Mouse (Mus musculus) neural tube, embryonic 13.5 days (tissue): ENCODE data around the gene Htr1b. TPM values are rescaled to one million over a fixed set of nuclear protein-coding genes. Genes with fewer than 3 reads are reported as not detected.

Source experiments
- ATAC-seq: fragments of 200-750 bp; cut with Nextera tagmentation; 2 replicates; pipeline ENCODE4 v1.8.0; 2017; ENCODE audit warnings: low read depth, mild to moderate bottlenecking, moderate TSS enrichment, moderate library complexity
- H3K27ac ChIP-seq: fragments of 300-500 bp; sonication (generic); replicated peaks from 2 replicates; pipeline ENCODE4 v1.5.1; 2015; ENCODE audit warnings: moderate library complexity, mild to moderate bottlenecking, inconsistent platforms
- H3K27me3 ChIP-seq: fragments of 300-500 bp; sonication (generic); 2 replicates; pipeline ENCODE4 v1.6.1; 2015; ENCODE audit warnings: mild to moderate bottlenecking, inconsistent platforms
- H3K36me3 ChIP-seq: fragments of 300-500 bp; sonication (generic); 2 replicates; pipeline ENCODE4 v1.6.1; 2015; ENCODE audit warnings: mild to moderate bottlenecking, inconsistent platforms
- H3K4me1 ChIP-seq: fragments of 300-500 bp; sonication (generic); replicated peaks from 2 replicates; pipeline ENCODE4 v1.6.1; 2015; ENCODE audit warnings: inconsistent platforms
- H3K4me2 ChIP-seq: fragments of 300-500 bp; sonication (generic); 2 replicates; pipeline ENCODE4 v1.6.1; 2015; ENCODE audit warnings: inconsistent platforms, mild to moderate bottlenecking, moderate library complexity
- H3K4me3 ChIP-seq: fragments of 300-500 bp; sonication (generic); 2 replicates; pipeline ENCODE4 v1.5.1; 2015; ENCODE audit warnings: mild to moderate bottlenecking, inconsistent platforms
- H3K9ac ChIP-seq: fragments of 300-500 bp; sonication (generic); 2 replicates; pipeline ENCODE4 v1.6.1; 2015; ENCODE audit warnings: moderate library complexity, mild to moderate bottlenecking, inconsistent platforms
- H3K9me3 ChIP-seq: fragments of 300-500 bp; sonication (generic); 2 replicates; pipeline ENCODE4 v1.6.1; 2016; ENCODE audit warnings: inconsistent platforms
- WGBS: fragments of 180-500 bp; shearing (Covaris S2); methylation state at CpG from one replicate; pipeline ENCODE4 v1.1.7; 2015; 5-methylcytosine and 5-hydroxymethylcytosine counted together
- polyA plus RNA-seq: library from polyadenylated mRNA; unstranded; fragments of >200 nt; fragmentation: Nextera tagmentation; extraction: Ambion mirVana; gene quantifications from 2 replicates; pipeline ENCODE4 v1.2.1, GENCODE M21; 2015

Gene Htr1b
- 1.8 and 2.0 TPM in 2 replicates for polyA plus RNA-seq

- no peaks in the 10 kb centered on the region for H3K9me3 ChIP-seq
- H3K4me3 ChIP-seq, result peak within 1 kb of the TSS; percentile 79
- H3K4me1 ChIP-seq, result peaks cover 31% of the 10 kb centered on the region
- H3K9ac ChIP-seq, result peak within 1 kb of the TSS; percentile 79
- peaks cover 50% of the 10 kb centered on the region for H3K27me3 ChIP-seq
- no peak within 1 kb of the TSS for H3K27ac ChIP-seq
- peak; percentile 87 for ATAC-seq
- H3K4me2 ChIP-seq, result peak within 1 kb of the TSS; percentile 100
- no peaks in the 10 kb centered on the region for H3K36me3 ChIP-seq
- WGBS, result under 1% methylated on average over 26 of the region's 26 CpGs
Observed at GRCm38 (mm10) chr9:81633437-81633973, at the start of gene Htr1b. Gene Htr1b, minus strand, starts transcription at chr9:81633828.

- 93% methylated on average over 1 of the region's 1 CpGs for WGBS
Observed at GRCm38 (mm10) chr9:81676716-81677115, 43.1 kb upstream of the Htr1b start.

GRCm38 (mm10) chr9:81637486-81637885 is 3.9 kb upstream of the Htr1b start:
- Histone ChIP-seq H3K36me3 (no peaks in the 10 kb centered on the region), H3K4me2 (no peak overlapping the region), H3K9me3 (no peaks in the 10 kb centered on the region), H3K4me3 (no peak overlapping the region), H3K27me3 (peaks cover 31% of the 10 kb centered on the region), H3K4me1 (peaks cover 20% of the 10 kb centered on the region), H3K9ac (no peak overlapping the region), H3K27ac (no peak overlapping the region)
- WGBS, result 100% methylated on average over 1 of the region's 1 CpGs
- ATAC-seq, result no peak

More at GRCm38 (mm10) chr9:81676716-81677115, 43.1 kb upstream of the Htr1b start:
- 0 out of 2 replicates have a peak, but pooled peaks cover 8% of the 10 kb centered on the region for H3K9me3 ChIP-seq
- no peak overlapping the region for H3K4me3 ChIP-seq
- H3K4me2 ChIP-seq, result no peak overlapping the region
- H3K36me3 ChIP-seq, result no peaks in the 10 kb centered on the region
- H3K4me1 ChIP-seq, result no peaks in the 10 kb centered on the region
- H3K27ac ChIP-seq, result no peak overlapping the region
- no peaks in the 10 kb centered on the region for H3K27me3 ChIP-seq
- ATAC-seq, result no peak
- H3K9ac ChIP-seq, result no peak overlapping the region

GRCm38 (mm10) chr9:81635109-81635508 is 1.5 kb upstream of the Htr1b start:
- Histone ChIP-seq H3K27ac (no peak overlapping the region), H3K4me3 (no peak overlapping the region), H3K9ac (no peak overlapping the region), H3K36me3 (no peaks in the 10 kb centered on the region), H3K4me2 (peak overlapping the region; percentile 100), H3K27me3 (peaks cover 50% of the 10 kb centered on the region), H3K4me1 (peaks cover 31% of the 10 kb centered on the region), H3K9me3 (no peaks in the 10 kb centered on the region)
- WGBS, result 9% methylated on average over 8 of the region's 8 CpGs
- ATAC-seq, result no peak

- peaks cover 50% of the 10 kb centered on the region for H3K27me3 ChIP-seq
- peak overlapping the region; percentile 79; the same call in 1 of the 2 replicates for H3K9ac ChIP-seq
- ATAC-seq, result no peak
- H3K9me3 ChIP-seq, result no peaks in the 10 kb centered on the region
- peak overlapping the region; percentile 100 for H3K4me2 ChIP-seq
- H3K36me3 ChIP-seq, result no peaks in the 10 kb centered on the region
- peaks cover 31% of the 10 kb centered on the region for H3K4me1 ChIP-seq
- no peak overlapping the region for H3K27ac ChIP-seq
- peak overlapping the region; percentile 79 for H3K4me3 ChIP-seq
- WGBS, result 1% methylated on average over 10 of the region's 10 CpGs
Observed at GRCm38 (mm10) chr9:81634163-81634562, 535 bp upstream of the Htr1b start.

- Histone ChIP-seq H3K27me3 (peaks cover 50% of the 10 kb centered on the region), H3K9ac (peak overlapping the region; percentile 79), H3K4me2 (peak overlapping the region; percentile 100), H3K36me3 (no peaks in the 10 kb centered on the region), H3K27ac (no peak overlapping the region), H3K4me3 (peak overlapping the region; percentile 79), H3K9me3 (no peaks in the 10 kb centered on the region), H3K4me1 (peaks cover 31% of the 10 kb centered on the region)
- WGBS, result 0% methylated on average over 47 of the region's 47 CpGs
- ATAC-seq, result peak; percentile 73
Observed at GRCm38 (mm10) chr9:81632736-81633436, 742 bp downstream of the Htr1b start.

GRCm38 (mm10) chr9:81632191-81632735 is 1.4 kb downstream of the Htr1b start:
- Histone ChIP-seq H3K4me3 (peak overlapping the region; percentile 79), H3K4me2 (peak overlapping the region; percentile 100), H3K4me1 (peaks cover 31% of the 10 kb centered on the region), H3K9me3 (no peaks in the 10 kb centered on the region), H3K27ac (no peak overlapping the region), H3K9ac (peak overlapping the region; percentile 79), H3K27me3 (peaks cover 52% of the 10 kb centered on the region), H3K36me3 (no peaks in the 10 kb centered on the region)
- under 1% methylated on average over 31 of the region's 31 CpGs for WGBS
- peak; percentile 30 for ATAC-seq

GRCm38 (mm10) chr9:81631581-81632091 is 2.0 kb downstream of the Htr1b start:
- no peak for ATAC-seq
- peak overlapping the region; percentile 79 for H3K9ac ChIP-seq
- peaks cover 53% of the 10 kb centered on the region for H3K27me3 ChIP-seq
- 3% methylated on average over 27 of the region's 27 CpGs for WGBS
- H3K36me3 ChIP-seq, result no peaks in the 10 kb centered on the region
- peak overlapping the region; percentile 79 for H3K4me3 ChIP-seq
- H3K27ac ChIP-seq, result no peak overlapping the region
- H3K4me1 ChIP-seq, result peaks cover 31% of the 10 kb centered on the region
- H3K9me3 ChIP-seq, result no peaks in the 10 kb centered on the region
- H3K4me2 ChIP-seq, result peak overlapping the region; percentile 100

GRCm38 (mm10) chr9:81626899-81627606 is 6.6 kb downstream of the Htr1b start:
- ATAC-seq, result peak; percentile 50; the same call in 1 of the 2 replicates
- Histone ChIP-seq H3K27ac (no peak overlapping the region), H3K36me3 (no peaks in the 10 kb centered on the region), H3K4me3 (no peak overlapping the region), H3K4me2 (no peak overlapping the region), H3K9me3 (no peaks in the 10 kb centered on the region), H3K4me1 (peaks cover 7% of the 10 kb centered on the region), H3K27me3 (peaks cover 18% of the 10 kb centered on the region), H3K9ac (no peak overlapping the region)
- WGBS, result 37% methylated on average over 9 of the region's 9 CpGs

GRCm38 (mm10) chr9:81625898-81626297 is 7.7 kb downstream of the Htr1b start:
- H3K9me3 ChIP-seq, result no peaks in the 10 kb centered on the region
- no peak overlapping the region for H3K4me2 ChIP-seq
- H3K4me3 ChIP-seq, result no peak overlapping the region
- H3K27me3 ChIP-seq, result peaks cover 6% of the 10 kb centered on the region
- no peak overlapping the region for H3K27ac ChIP-seq
- no peak overlapping the region for H3K9ac ChIP-seq
- no peaks in the 10 kb centered on the region for H3K4me1 ChIP-seq
- ATAC-seq, result no peak
- no peaks in the 10 kb centered on the region for H3K36me3 ChIP-seq

GRCm38 (mm10) chr9:81622873-81623272 is 10.8 kb downstream of the Htr1b start:
- Histone ChIP-seq H3K4me2 (no peak overlapping the region), H3K27ac (no peak overlapping the region), H3K9ac (no peak overlapping the region), H3K27me3 (peaks cover 3% of the 10 kb centered on the region; the same call in 1 of the 2 replicates), H3K36me3 (no peaks in the 10 kb centered on the region), H3K4me3 (no peak overlapping the region), H3K4me1 (no peaks in the 10 kb centered on the region), H3K9me3 (no peaks in the 10 kb centered on the region)
- no peak for ATAC-seq
- WGBS, result 53% methylated on average over 5 of the region's 5 CpGs

- WGBS, result 89% methylated on average over 4 of the region's 4 CpGs
Observed at GRCm38 (mm10) chr9:81611022-81611421, 22.6 kb downstream of the Htr1b start.

More at GRCm38 (mm10) chr9:81611022-81611421, 22.6 kb downstream of the Htr1b start:
- H3K27me3 ChIP-seq, result no peaks in the 10 kb centered on the region
- H3K27ac ChIP-seq, result no peak overlapping the region
- no peak overlapping the region for H3K9ac ChIP-seq
- no peaks in the 10 kb centered on the region; the same call in 1 of the 2 replicates for H3K9me3 ChIP-seq
- no peaks in the 10 kb centered on the region for H3K4me1 ChIP-seq
- ATAC-seq, result no peak
- H3K4me2 ChIP-seq, result no peak overlapping the region
- H3K4me3 ChIP-seq, result no peak overlapping the region
- no peaks in the 10 kb centered on the region for H3K36me3 ChIP-seq
